Mouse (Mus musculus): Measurements from ENCODE around the gene Appl2.
"Not testable (repeated sequence)": the region's sequence is repeated elsewhere in the genome, so short reads cannot be mapped to it uniquely, and the experiment has no call there.

Gene Appl2

GRCm38 (mm10) chr10:83648131-83649020 is at the start of gene Appl2:
Gene Appl2 (minus strand): TSS chr10:83648738.
- peak; percentile 96 for DNase-seq

GRCm38 (mm10) chr10:83696226-83696625 is 47.7 kb upstream of the Appl2 start:
- DNase-seq, result no peak

GRCm38 (mm10) chr10:83692175-83692895 is 43.8 kb upstream of the Appl2 start:
- no peak for DNase-seq

GRCm38 (mm10) chr10:83688215-83688614 is 39.7 kb upstream of the Appl2 start:
- no peak for DNase-seq

- DNase-seq, result no peak
Measured at GRCm38 (mm10) chr10:83681334-83681733, 32.8 kb upstream of the Appl2 start.

- DNase-seq, result no peak
Measured at GRCm38 (mm10) chr10:83666556-83666955, 18.0 kb upstream of the Appl2 start.

GRCm38 (mm10) chr10:83661925-83662324 is 13.4 kb upstream of the Appl2 start:
- no peak for DNase-seq

GRCm38 (mm10) chr10:83660605-83661004 is 12.1 kb upstream of the Appl2 start:
- DNase-seq, result no peak

GRCm38 (mm10) chr10:83654591-83654990 is 6.1 kb upstream of the Appl2 start:
- DNase-seq, result no peak

GRCm38 (mm10) chr10:83652205-83652866 is 3.8 kb upstream of the Appl2 start:
- not testable (repeated sequence) for DNase-seq

- peak; percentile 27 for DNase-seq
Measured at GRCm38 (mm10) chr10:83649037-83649436, 499 bp upstream of the Appl2 start.

- DNase-seq, result no peak
Measured at GRCm38 (mm10) chr10:83646351-83646885, 2.1 kb downstream of the Appl2 start.

GRCm38 (mm10) chr10:83645716-83645990 is 2.9 kb downstream of the Appl2 start:
- no peak for DNase-seq

- DNase-seq, result no peak
Measured at GRCm38 (mm10) chr10:83644865-83645715, 3.4 kb downstream of the Appl2 start.

- DNase-seq, result no peak
Measured at GRCm38 (mm10) chr10:83644167-83644566, 4.4 kb downstream of the Appl2 start.

GRCm38 (mm10) chr10:83641641-83642040 is 6.9 kb downstream of the Appl2 start:
- DNase-seq, result no peak

GRCm38 (mm10) chr10:83639881-83640386 is 8.6 kb downstream of the Appl2 start:
- no peak for DNase-seq

- peak; percentile 90 for DNase-seq
Measured at GRCm38 (mm10) chr10:83637295-83637694, 11.2 kb downstream of the Appl2 start.

- no peak for DNase-seq
Measured at GRCm38 (mm10) chr10:83636191-83636590, 12.3 kb downstream of the Appl2 start.

- no peak for DNase-seq
Measured at GRCm38 (mm10) chr10:83634461-83634860, 14.1 kb downstream of the Appl2 start.

- no peak for DNase-seq
Measured at GRCm38 (mm10) chr10:83632806-83633374, 15.6 kb downstream of the Appl2 start.

GRCm38 (mm10) chr10:83631775-83632174 is 16.8 kb downstream of the Appl2 start:
- DNase-seq, result no peak

All from kidney, adult 9 months (tissue).